Mouse (Mus musculus) neural tube, embryonic 15.5 days (tissue): ENCODE data around the gene Plxnc1. TPM values are rescaled to one million over a fixed set of nuclear protein-coding genes. Genes with fewer than 3 reads are reported as not detected.
A peak's percentile ranks its signal among the peaks of the same experiment; 100 is the strongest.

ENCODE experiments used
- ATAC-seq: fragments of 200-750 bp; cut with Nextera tagmentation; 2 replicates; pipeline ENCODE4 v1.8.0; 2017; ENCODE audit warnings: mild to moderate bottlenecking, moderate TSS enrichment, moderate library complexity; ENCODE audit not compliant: low FRiP score
- H3K27ac ChIP-seq: fragments of 300-500 bp; sonication (generic); replicated peaks from 2 replicates; pipeline ENCODE4 v1.5.1; 2015; ENCODE audit warnings: mild to moderate bottlenecking, inconsistent platforms
- H3K27me3 ChIP-seq: fragments of 300-500 bp; sonication (generic); replicated peaks from 2 replicates; pipeline ENCODE4 v1.6.1; 2015; ENCODE audit warnings: inconsistent platforms
- H3K36me3 ChIP-seq: fragments of 300-500 bp; sonication (generic); 2 replicates; pipeline ENCODE4 v1.6.1; 2015; ENCODE audit warnings: inconsistent platforms
- H3K4me1 ChIP-seq: fragments of 300-500 bp; sonication (generic); 2 replicates; pipeline ENCODE4 v1.6.1; 2015; ENCODE audit warnings: inconsistent platforms
- H3K4me2 ChIP-seq: fragments of 300-500 bp; sonication (generic); 2 replicates; pipeline ENCODE4 v1.6.1; 2015; ENCODE audit warnings: inconsistent platforms, mild to moderate bottlenecking, moderate library complexity
- H3K4me3 ChIP-seq: fragments of 300-500 bp; sonication (generic); replicated peaks from 2 replicates; pipeline ENCODE4 v1.5.1; 2015; ENCODE audit warnings: mild to moderate bottlenecking, inconsistent platforms
- H3K9ac ChIP-seq: fragments of 300-500 bp; sonication (generic); replicated peaks from 2 replicates; pipeline ENCODE4 v1.6.1; 2015; ENCODE audit warnings: mild to moderate bottlenecking, inconsistent platforms
- H3K9me3 ChIP-seq: fragments of 300-500 bp; sonication (generic); replicated peaks from 2 replicates; pipeline ENCODE4 v1.6.1; 2016; ENCODE audit warnings: inconsistent platforms
- WGBS: fragments of 180-500 bp; shearing (Covaris S2); methylation state at CpG from one replicate; pipeline ENCODE4 v1.1.7; 2015; ENCODE audit warnings: mixed read lengths; 5-methylcytosine and 5-hydroxymethylcytosine counted together
- polyA plus RNA-seq: library from polyadenylated mRNA; unstranded; fragments of >200 nt; fragmentation: Nextera tagmentation; extraction: Ambion mirVana; gene quantifications from 2 replicates; pipeline ENCODE4 v1.2.1, GENCODE M21; 2015

The Plxnc1 gene
- polyA plus RNA-seq, 1 experiment from 2014 or later, result 9.8 TPM

- peaks cover 11% of the 10 kb centered on the region for H3K36me3 ChIP-seq
Observed at GRCm38 (mm10) chr10:94863251-94863650, 81.4 kb downstream of the Plxnc1 start.

GRCm38 (mm10) chr10:94860870-94861269 lies 83.8 kb downstream of the Plxnc1 start:
- Histone ChIP-seq H3K27ac (no peak overlapping the region), H3K27me3 (no peaks in the 10 kb centered on the region), H3K4me2 (no peak overlapping the region), H3K4me3 (no peak overlapping the region), H3K9me3 (no peaks in the 10 kb centered on the region), H3K9ac (no peak overlapping the region), H3K36me3 (peaks cover 15% of the 10 kb centered on the region), H3K4me1 (0 out of 2 replicates have a peak, but pooled peaks cover 6% of the 10 kb centered on the region)
- ATAC-seq, result no peak
- WGBS, result 95% methylated on average over 4 of the region's 4 CpGs

More at GRCm38 (mm10) chr10:94863251-94863650, 81.4 kb downstream of the Plxnc1 start:
- WGBS, result 77% methylated on average over 9 of the region's 9 CpGs
- H3K4me2 ChIP-seq, result no peak overlapping the region
- H3K9me3 ChIP-seq, result no peaks in the 10 kb centered on the region
- no peak overlapping the region for H3K4me3 ChIP-seq
- ATAC-seq, result no peak
- H3K27ac ChIP-seq, result no peak overlapping the region
- H3K27me3 ChIP-seq, result no peaks in the 10 kb centered on the region
- H3K9ac ChIP-seq, result no peak overlapping the region
- H3K4me1 ChIP-seq, result peaks cover 21% of the 10 kb centered on the region

GRCm38 (mm10) chr10:94858277-94859033 lies 86.2 kb downstream of the Plxnc1 start:
- 91% methylated on average over 6 of the region's 6 CpGs for WGBS

GRCm38 (mm10) chr10:94850565-94850964 lies 94.1 kb downstream of the Plxnc1 start:
- no peak overlapping the region for H3K9ac ChIP-seq
- 23% methylated on average over 4 of the region's 4 CpGs for WGBS
- ATAC-seq, result no peak
- H3K9me3 ChIP-seq, result no peaks in the 10 kb centered on the region
- peaks cover 22% of the 10 kb centered on the region for H3K36me3 ChIP-seq
- no peaks in the 10 kb centered on the region for H3K27me3 ChIP-seq
- no peak overlapping the region for H3K4me2 ChIP-seq
- no peak overlapping the region for H3K4me3 ChIP-seq
- no peak overlapping the region for H3K27ac ChIP-seq
- no peaks in the 10 kb centered on the region for H3K4me1 ChIP-seq

More at GRCm38 (mm10) chr10:94858277-94859033, 86.2 kb downstream of the Plxnc1 start:
- Histone ChIP-seq H3K9ac (no peak overlapping the region), H3K27me3 (no peaks in the 10 kb centered on the region), H3K27ac (no peak overlapping the region), H3K4me3 (no peak overlapping the region), H3K9me3 (no peaks in the 10 kb centered on the region), H3K4me1 (no peaks in the 10 kb centered on the region), H3K36me3 (peaks cover 18% of the 10 kb centered on the region), H3K4me2 (no peak overlapping the region)
- no peak for ATAC-seq

GRCm38 (mm10) chr10:94849930-94850329 lies 94.7 kb downstream of the Plxnc1 start:
- ATAC-seq, result no peak
- Histone ChIP-seq H3K9me3 (no peaks in the 10 kb centered on the region), H3K4me3 (no peak overlapping the region), H3K27ac (no peak overlapping the region), H3K4me2 (no peak overlapping the region), H3K36me3 (peaks cover 22% of the 10 kb centered on the region), H3K4me1 (no peaks in the 10 kb centered on the region), H3K27me3 (no peaks in the 10 kb centered on the region), H3K9ac (no peak overlapping the region)
- 92% methylated on average over 9 of the region's 9 CpGs for WGBS

GRCm38 (mm10) chr10:94849360-94849759 lies 95.3 kb downstream of the Plxnc1 start:
- no peak overlapping the region for H3K4me3 ChIP-seq
- H3K27ac ChIP-seq, result no peak overlapping the region
- H3K9me3 ChIP-seq, result no peaks in the 10 kb centered on the region
- no peaks in the 10 kb centered on the region for H3K4me1 ChIP-seq
- H3K4me2 ChIP-seq, result no peak overlapping the region
- ATAC-seq, result no peak
- H3K27me3 ChIP-seq, result no peaks in the 10 kb centered on the region
- WGBS, result 80% methylated on average over 4 of the region's 4 CpGs
- peaks cover 22% of the 10 kb centered on the region for H3K36me3 ChIP-seq
- H3K9ac ChIP-seq, result no peak overlapping the region

- Histone ChIP-seq H3K4me2 (no peak overlapping the region), H3K36me3 (peaks cover 22% of the 10 kb centered on the region), H3K4me1 (no peaks in the 10 kb centered on the region), H3K27ac (no peak overlapping the region), H3K4me3 (no peak overlapping the region), H3K27me3 (no peaks in the 10 kb centered on the region), H3K9ac (no peak overlapping the region), H3K9me3 (no peaks in the 10 kb centered on the region)
- 93% methylated on average over 6 of the region's 6 CpGs for WGBS
- no peak for ATAC-seq
Observed at GRCm38 (mm10) chr10:94848344-94848743, 96.3 kb downstream of the Plxnc1 start.

- H3K4me3 ChIP-seq, result no peak overlapping the region
- H3K4me2 ChIP-seq, result no peak overlapping the region
- H3K27ac ChIP-seq, result no peak overlapping the region
- no peak overlapping the region for H3K9ac ChIP-seq
- 89% methylated on average over 8 of the region's 8 CpGs for WGBS
- H3K36me3 ChIP-seq, result peaks cover 24% of the 10 kb centered on the region
- H3K27me3 ChIP-seq, result no peaks in the 10 kb centered on the region
- H3K9me3 ChIP-seq, result no peaks in the 10 kb centered on the region
- H3K4me1 ChIP-seq, result no peaks in the 10 kb centered on the region
- no peak for ATAC-seq
Observed at GRCm38 (mm10) chr10:94846501-94847105, 98.0 kb downstream of the Plxnc1 start.

GRCm38 (mm10) chr10:94844692-94845091 lies 99.9 kb downstream of the Plxnc1 start:
- Histone ChIP-seq H3K27me3 (no peaks in the 10 kb centered on the region), H3K4me2 (no peak overlapping the region), H3K36me3 (peaks cover 30% of the 10 kb centered on the region), H3K9me3 (no peaks in the 10 kb centered on the region), H3K27ac (no peak overlapping the region), H3K9ac (no peak overlapping the region), H3K4me3 (no peak overlapping the region), H3K4me1 (no peaks in the 10 kb centered on the region)
- ATAC-seq, result no peak
- 93% methylated on average over 6 of the region's 6 CpGs for WGBS

GRCm38 (mm10) chr10:94835874-94836273 lies 108.8 kb downstream of the Plxnc1 start:
- no peaks in the 10 kb centered on the region for H3K9me3 ChIP-seq
- peaks cover 6% of the 10 kb centered on the region for H3K4me1 ChIP-seq
- H3K9ac ChIP-seq, result no peak overlapping the region
- H3K27me3 ChIP-seq, result no peaks in the 10 kb centered on the region
- ATAC-seq, result no peak
- H3K36me3 ChIP-seq, result peaks cover 25% of the 10 kb centered on the region
- H3K27ac ChIP-seq, result no peak overlapping the region
- H3K4me2 ChIP-seq, result no peak overlapping the region
- 76% methylated on average over 9 of the region's 9 CpGs for WGBS
- no peak overlapping the region for H3K4me3 ChIP-seq

- H3K27ac ChIP-seq, result peak overlapping the region; percentile 80
- no peaks in the 10 kb centered on the region for H3K9me3 ChIP-seq
- H3K4me2 ChIP-seq, result peak overlapping the region; percentile 9; the same call in 1 of the 2 replicates
- H3K4me1 ChIP-seq, result peaks cover 18% of the 10 kb centered on the region
- 63% methylated on average over 6 of the region's 6 CpGs for WGBS
- H3K36me3 ChIP-seq, result peaks cover 19% of the 10 kb centered on the region
- H3K27me3 ChIP-seq, result no peaks in the 10 kb centered on the region
- H3K4me3 ChIP-seq, result no peak overlapping the region
- H3K9ac ChIP-seq, result 0 out of 2 replicates have a peak overlapping the region, but pooled peaks have one; percentile 20
- peak; percentile 81; the same call in 1 of the 2 replicates for ATAC-seq
Observed at GRCm38 (mm10) chr10:94829407-94829806, 115.2 kb downstream of the Plxnc1 start.

- Histone ChIP-seq H3K4me2 (no peak overlapping the region), H3K4me1 (peaks cover 20% of the 10 kb centered on the region), H3K27ac (peak overlapping the region; percentile 80), H3K36me3 (peaks cover 17% of the 10 kb centered on the region), H3K9ac (no peak overlapping the region), H3K27me3 (no peaks in the 10 kb centered on the region), H3K9me3 (no peaks in the 10 kb centered on the region), H3K4me3 (no peak overlapping the region)
- no peak for ATAC-seq
- WGBS, result 95% methylated on average over 7 of the region's 7 CpGs
Observed at GRCm38 (mm10) chr10:94828734-94829230, 115.9 kb downstream of the Plxnc1 start.
